Mouse (Mus musculus) limb, embryonic 14.5 days (tissue): Measurements from ENCODE around the gene Cdkl4. TPM values are rescaled to one million over a fixed set of nuclear protein-coding genes. Genes with fewer than 3 reads are reported as not detected.
A peak's percentile ranks its signal among the peaks of the same experiment; 100 is the strongest.

Source experiments
- ATAC-seq: fragments of 200-750 bp; cut with Nextera tagmentation; 2 replicates; pipeline ENCODE4 v1.8.0; 2017; ENCODE audit warnings: low read depth, moderate number of reproducible peaks, moderate TSS enrichment; ENCODE audit not compliant: low FRiP score
- DNase-seq: peaks from one replicate; pipeline ENCODE4 v3.0.0-alpha.2; 2015; ENCODE audit warnings: low spot score
- H3K27ac ChIP-seq: fragments of 300-500 bp; sonication (generic); replicated peaks from 2 replicates; pipeline ENCODE4 v1.5.1; 2014; ENCODE audit warnings: low read depth, mild to moderate bottlenecking, low read length, moderate library complexity, mixed read lengths
- H3K27me3 ChIP-seq: fragments of 300-500 bp; sonication (generic); 2 replicates; pipeline ENCODE4 v1.6.1; 2014; ENCODE audit warnings: low read length, mixed read lengths; ENCODE audit not compliant: control insufficient read depth, insufficient read depth
- H3K36me3 ChIP-seq: fragments of 300-500 bp; sonication (generic); 2 replicates; pipeline ENCODE4 v1.6.1; 2014; ENCODE audit warnings: mild to moderate bottlenecking, low read length, moderate library complexity, mixed read lengths; ENCODE audit not compliant: control insufficient read depth, insufficient read depth
- H3K4me1 ChIP-seq: fragments of 300-500 bp; sonication (generic); 2 replicates; pipeline ENCODE4 v1.6.1; 2014; ENCODE audit warnings: antibody characterized with exemption, low read length, mixed read lengths; ENCODE audit not compliant: control insufficient read depth, insufficient read depth
- H3K4me2 ChIP-seq: fragments of 300-500 bp; sonication (generic); replicated peaks from 2 replicates; pipeline ENCODE4 v1.6.1; 2014; ENCODE audit warnings: low read depth, mild to moderate bottlenecking, low read length, moderate library complexity; ENCODE audit not compliant: severe bottlenecking
- H3K4me3 ChIP-seq: fragments of 300-500 bp; sonication (generic); replicated peaks from 2 replicates; pipeline ENCODE4 v1.5.1; 2014; ENCODE audit warnings: low read length
- H3K9ac ChIP-seq: fragments of 300-500 bp; sonication (generic); 2 replicates; pipeline ENCODE4 v1.6.1; 2014; ENCODE audit warnings: mild to moderate bottlenecking, low read depth, low read length, moderate library complexity; ENCODE audit not compliant: severe bottlenecking
- H3K9me3 ChIP-seq: fragments of 300-500 bp; sonication (generic); 2 replicates; pipeline ENCODE4 v1.6.1; 2016; ENCODE audit warnings: low read length; ENCODE audit not compliant: control insufficient read depth
- POLR2A ChIP-seq: fragments of 200-500 bp; IDR thresholded peaks from 2 replicates; pipeline ENCODE4 v1.8.0; 2012; ENCODE audit warnings: inconsistent platforms, mild to moderate bottlenecking, moderate library complexity, borderline replicate concordance; ENCODE audit not compliant: insufficient read depth, insufficient read length; ENCODE audit errors: extremely low read depth
- WGBS: fragments of 180-500 bp; shearing (Covaris S2); extraction: QIAGEN DNeasy Blood & Tissue Kit; methylation state at CpG from one replicate; pipeline ENCODE4 v1.1.7; 2014; 5-methylcytosine and 5-hydroxymethylcytosine counted together
- polyA plus RNA-seq, 2 experiments: library from polyadenylated mRNA; depleted of rRNA in 1 of 2; stranded (reverse) in 1 of 2; unstranded in 1 of 2; fragments of >200 nt; fragmentation: Nextera tagmentation in 1 of 2; extraction: Ambion mirVana in 1 of 2; gene quantifications; 2 replicates each; pipeline versions ENCODE4 v1.2.1 to v1.2.3; 2012 to 2014

The Cdkl4 gene
- polyA plus RNA-seq, 2 experiments = 0.06 to 0.26 TPM

GRCm38 (mm10) chr17:80618890-80619289 is 41.3 kb upstream of the Cdkl4 start:
- Histone ChIP-seq H3K4me3 (no peak overlapping the region), H3K36me3 (peaks cover 42% of the 10 kb centered on the region), H3K27ac (no peak overlapping the region), H3K4me1 (no peaks in the 10 kb centered on the region), H3K9me3 (no peaks in the 10 kb centered on the region), H3K9ac (no peak overlapping the region), H3K27me3 (no peaks in the 10 kb centered on the region), H3K4me2 (no peak overlapping the region)
- TF ChIP-seq POLR2A = no peak
- ATAC-seq (no peak), DNase-seq (no peak)
- 79% methylated on average over 5 of the region's 5 CpGs for WGBS

GRCm38 (mm10) chr17:80603806-80604205 is 26.2 kb upstream of the Cdkl4 start:
- no peak overlapping the region for H3K9ac ChIP-seq
- H3K27ac ChIP-seq = no peak overlapping the region
- whole genome bisulfite sequencing = 87% methylated on average over 6 of the region's 6 CpGs
- H3K4me3 ChIP-seq = no peak overlapping the region
- ATAC-seq (no peak), DNase-seq (no peak)
- H3K4me1 ChIP-seq = no peaks in the 10 kb centered on the region
- H3K4me2 ChIP-seq = no peak overlapping the region
- H3K9me3 ChIP-seq = no peaks in the 10 kb centered on the region
- H3K27me3 ChIP-seq = no peaks in the 10 kb centered on the region
- peaks cover 87% of the 10 kb centered on the region for H3K36me3 ChIP-seq
- TF ChIP-seq POLR2A = no peak

- Histone ChIP-seq H3K4me1 (no peaks in the 10 kb centered on the region), H3K9me3 (no peaks in the 10 kb centered on the region), H3K27ac (no peak overlapping the region), H3K27me3 (no peaks in the 10 kb centered on the region), H3K36me3 (peaks cover 82% of the 10 kb centered on the region), H3K9ac (no peak overlapping the region), H3K4me2 (no peak overlapping the region), H3K4me3 (no peak overlapping the region)
- DNase-seq (no peak), ATAC-seq (no peak)
- 89% methylated on average over 19 of the region's 19 CpGs for WGBS
- no peak for TF ChIP-seq POLR2A
Measured at GRCm38 (mm10) chr17:80603079-80603625, 25.5 kb upstream of the Cdkl4 start.

- no peaks in the 10 kb centered on the region for H3K27me3 ChIP-seq
- H3K4me1 ChIP-seq = no peaks in the 10 kb centered on the region
- TF ChIP-seq POLR2A = no peak
- peaks cover 80% of the 10 kb centered on the region for H3K36me3 ChIP-seq
- DNase-seq = peak; percentile 24
- no peak for ATAC-seq
- H3K4me3 ChIP-seq = no peak overlapping the region
- WGBS = 55% methylated on average over 13 of the region's 13 CpGs
- H3K27ac ChIP-seq = no peak overlapping the region
- no peak overlapping the region for H3K4me2 ChIP-seq
- no peaks in the 10 kb centered on the region for H3K9me3 ChIP-seq
- no peak overlapping the region for H3K9ac ChIP-seq
Measured at GRCm38 (mm10) chr17:80601371-80601770, 23.8 kb upstream of the Cdkl4 start.

- Histone ChIP-seq H3K36me3 (peaks cover 56% of the 10 kb centered on the region), H3K4me3 (no peak overlapping the region), H3K27ac (no peak overlapping the region), H3K9ac (no peak overlapping the region), H3K9me3 (no peaks in the 10 kb centered on the region), H3K27me3 (no peaks in the 10 kb centered on the region), H3K4me2 (no peak overlapping the region), H3K4me1 (no peaks in the 10 kb centered on the region)
- ATAC-seq (no peak), DNase-seq (no peak)
- WGBS = 93% methylated on average over 6 of the region's 6 CpGs
- no peak for TF ChIP-seq POLR2A
Measured at GRCm38 (mm10) chr17:80583051-80583450, 5.4 kb upstream of the Cdkl4 start.

- H3K4me3 ChIP-seq = no peak overlapping the region
- no peak overlapping the region for H3K9ac ChIP-seq
- no peak for DNase-seq
- peaks cover 43% of the 10 kb centered on the region for H3K36me3 ChIP-seq
- TF ChIP-seq POLR2A = no peak
- no peak overlapping the region for H3K27ac ChIP-seq
- H3K27me3 ChIP-seq = no peaks in the 10 kb centered on the region
- no peak overlapping the region for H3K4me2 ChIP-seq
- H3K9me3 ChIP-seq = no peaks in the 10 kb centered on the region
- H3K4me1 ChIP-seq = peaks cover 6% of the 10 kb centered on the region; the same call in 1 of the 2 replicates
- no peak for ATAC-seq
- WGBS = 91% methylated on average over 6 of the region's 6 CpGs
Measured at GRCm38 (mm10) chr17:80579901-80580300, 2.3 kb upstream of the Cdkl4 start.
